Mouse (Mus musculus) pancreas, adult 10 weeks (tissue): ENCODE data around the gene Col15a1. TPM values are rescaled to one million over a fixed set of nuclear protein-coding genes. Genes with fewer than 3 reads are reported as not detected.

Experiments used
- polyA plus RNA-seq: library from polyadenylated mRNA; stranded (reverse); fragments of 350-450 nt; fragmentation: Illumina TruSeq; extraction: RNeasy Lipid Tissue Mini Kit (QIAGEN cat#74804); gene quantifications from one replicate; pipeline ENCODE4 v1.2.3, GENCODE M21; 2015; ENCODE audit warnings: low read depth, low replicate concordance; ENCODE audit not compliant: insufficient read depth

Col15a1 gene
- polyA plus RNA-seq, result 50.3 TPM

GRCm38 (mm10) chr4:47207969-47208420, at the start of gene Col15a1:
Col15a1 (plus strand) TSS chr4:47208161.

GRCm38 (mm10) chr4:47352803-47353388, 144.9 kb downstream of the Col15a1 start, which contains the start of gene Tgfbr1:
Tgfbr1 (plus strand) TSS chr4:47353222.

Other genes starting within 250 kb of the Col15a1 start
- gene Gabbr2, start 216.3 kb upstream of the Col15a1 start, polyA plus RNA-seq, result 0.54 TPM
- gene Anks6, start 150.7 kb upstream of the Col15a1 start, polyA plus RNA-seq, result 2.1 TPM
- 0.78 TPM for gene Galnt12, start 116.3 kb upstream of the Col15a1 start, polyA plus RNA-seq
- 5.2 TPM for gene Tgfbr1, start 145.1 kb downstream of the Col15a1 start, polyA plus RNA-seq